Mouse (Mus musculus) liver, postnatal 0 days (tissue): ENCODE data around the gene Entpd6.

Source experiments
- CTCF ChIP-seq: sonication (generic); IDR thresholded peaks from 2 replicates; pipeline ENCODE4 v1.5.1; 2016; ENCODE audit warnings: antibody characterized with exemption, low read depth
- EP300 ChIP-seq: IDR thresholded peaks from 2 replicates; pipeline ENCODE4 v1.6.1; 2016; ENCODE audit warnings: antibody characterized with exemption, low read depth, mild to moderate bottlenecking

- no peak for TF ChIP-seq CTCF
- no peak for TF ChIP-seq EP300
Observed at GRCm38 (mm10) chr2:150771996-150772395, 23.2 kb downstream of the Entpd6 start.
